Comparison of ENCODE assay signal across 8 mouse cellular contexts in genomic region chr9:31030532-31031413, GRCm38 (mm10). TPM values are rescaled to one million over a fixed set of nuclear protein-coding genes. Genes with fewer than 3 reads are reported as not detected.
DNase-seq lines count a peak whose midpoint lies in the region; ATAC-seq and TF ChIP-seq lines count a peak whose summit lies in the region.

TSS of gene Zbtb44 (plus strand) at chr9:31030644.

- peak within 1 kb of the TSS; percentile 95 for H3K9ac ChIP-seq in embryonic facial prominence, embryonic 12.5 days
- H3K9ac ChIP-seq in kidney, postnatal 0 days (ENCODE audit: low read depth, low read length) = peak within 1 kb of the TSS; percentile 96
- H3K9ac ChIP-seq in liver, postnatal 0 days (replicated peaks) = peak within 1 kb of the TSS; percentile 91

- H3K4me2 ChIP-seq in embryonic facial prominence, embryonic 12.5 days (replicated peaks) = peak within 1 kb of the TSS; percentile 76
- peak within 1 kb of the TSS; percentile 85 for H3K4me2 ChIP-seq in kidney, postnatal 0 days (ENCODE audit: low read length)
- peak within 1 kb of the TSS; percentile 82 for H3K4me2 ChIP-seq in liver, postnatal 0 days (ENCODE audit: low read depth, low read length)

- under 1% methylated on average over 60 of the region's 79 CpGs for WGBS in embryonic facial prominence, embryonic 12.5 days
- WGBS in heart, embryonic 10.5 days = under 1% methylated on average over 69 of the region's 79 CpGs
- 0% methylated on average over 39 of the region's 79 CpGs for whole genome bisulfite sequencing in kidney, postnatal 0 days
- WGBS in liver, postnatal 0 days (ENCODE audit: insufficient replicate concordance) = 1% methylated on average over 51 of the region's 79 CpGs
- under 1% methylated on average over 75 of the region's 79 CpGs for WGBS in olfactory bulb, adult 2 months

- peak; percentile 49 for ATAC-seq in CD4-positive, CD25-positive, alpha-beta regulatory T cell, adult 4 months
- peak; percentile 91 for ATAC-seq in embryonic facial prominence, embryonic 12.5 days (ENCODE audit: insufficient number of reproducible peaks, insufficient read depth, low FRiP score, low TSS enrichment)
- ATAC-seq in kidney, postnatal 0 days (replicated peaks; ENCODE audit: low FRiP score, low read depth) = peak; percentile 92
- ATAC-seq in liver, postnatal 0 days = peak; percentile 87

- peaks cover 13% of the 10 kb centered on the region for H3K4me1 ChIP-seq in embryonic facial prominence, embryonic 12.5 days
- peaks cover 14% of the 10 kb centered on the region for H3K4me1 ChIP-seq in heart, embryonic 10.5 days
- H3K4me1 ChIP-seq in kidney, postnatal 0 days (replicated peaks; ENCODE audit: insufficient read depth, low read length) = peaks cover 13% of the 10 kb centered on the region
- peaks cover 8% of the 10 kb centered on the region for H3K4me1 ChIP-seq in liver, postnatal 0 days (ENCODE audit: insufficient read depth)
- H3K4me1 ChIP-seq in olfactory bulb, adult 2 months (ENCODE audit: control insufficient read depth, insufficient read depth, low read length) = peaks cover 2% of the 10 kb centered on the region

- no peak for TF ChIP-seq EP300 in liver, postnatal 0 days (IDR thresholded peaks at IDR 0.05; ENCODE audit: low read depth)

- TF ChIP-seq CTCF in kidney, postnatal 0 days (IDR thresholded peaks at IDR 0.05; ENCODE audit: low read depth) = no peak
- no peak; the same call in none of the 2 replicates for TF ChIP-seq CTCF in liver, postnatal 0 days (IDR thresholded peaks at IDR 0.05; ENCODE audit: low read depth)
- no peak for TF ChIP-seq CTCF in olfactory bulb, adult 2 months (IDR thresholded peaks at IDR 0.05; ENCODE audit: insufficient read depth, low read depth, low read length)

- H3K36me3 ChIP-seq in embryonic facial prominence, embryonic 12.5 days = 0 out of 2 replicates have a peak, but pooled peaks cover 2% of the 10 kb centered on the region
- H3K36me3 ChIP-seq in heart, embryonic 10.5 days = no peaks in the 10 kb centered on the region
- H3K36me3 ChIP-seq in kidney, postnatal 0 days (ENCODE audit: insufficient read depth, low read length) = no peaks in the 10 kb centered on the region
- H3K36me3 ChIP-seq in liver, postnatal 0 days (replicated peaks; ENCODE audit: insufficient read depth, low read length) = peaks cover 4% of the 10 kb centered on the region; the same call in 1 of the 2 replicates

- no peaks in the 10 kb centered on the region for H3K27me3 ChIP-seq in embryonic facial prominence, embryonic 12.5 days
- no peaks in the 10 kb centered on the region for H3K27me3 ChIP-seq in heart, embryonic 10.5 days (ENCODE audit: insufficient read depth, poor library complexity, severe bottlenecking)
- H3K27me3 ChIP-seq in kidney, postnatal 0 days (ENCODE audit: insufficient read depth, low read length) = no peaks in the 10 kb centered on the region
- H3K27me3 ChIP-seq in liver, postnatal 0 days (ENCODE audit: insufficient read depth, low read length) = no peaks in the 10 kb centered on the region

- peak within 1 kb of the TSS; percentile 98 for H3K27ac ChIP-seq in embryonic facial prominence, embryonic 12.5 days
- peak within 1 kb of the TSS; percentile 100 for H3K27ac ChIP-seq in heart, embryonic 10.5 days
- H3K27ac ChIP-seq in kidney, postnatal 0 days = peak within 1 kb of the TSS; percentile 99
- peak within 1 kb of the TSS; percentile 96 for H3K27ac ChIP-seq in liver, postnatal 0 days (ENCODE audit: low read depth)
- H3K27ac ChIP-seq in olfactory bulb, adult 2 months (ENCODE audit: insufficient read depth, low read depth, low read length) = peak within 1 kb of the TSS; percentile 81

- DNase-seq in adipocyte (ENCODE audit: low spot score) = peak; percentile 46
- peak; percentile 80 for DNase-seq in heart, embryonic 10.5 days (ENCODE audit: low spot score)
- DNase-seq in kidney, postnatal 0 days (ENCODE audit: low spot score) = peak; percentile 29
- no peak for DNase-seq in liver, postnatal 0 days
- DNase-seq in urinary bladder, postnatal 25 days (ENCODE audit: low spot score) = peak; percentile 70

- H3K9me3 ChIP-seq in embryonic facial prominence, embryonic 12.5 days = no peaks in the 10 kb centered on the region
- no peaks in the 10 kb centered on the region for H3K9me3 ChIP-seq in heart, embryonic 10.5 days
- H3K9me3 ChIP-seq in kidney, postnatal 0 days (replicated peaks; ENCODE audit: low read length) = no peaks in the 10 kb centered on the region
- H3K9me3 ChIP-seq in liver, postnatal 0 days (ENCODE audit: low read length) = no peaks in the 10 kb centered on the region

- peak within 1 kb of the TSS; percentile 93 for H3K4me3 ChIP-seq in embryonic facial prominence, embryonic 12.5 days
- peak within 1 kb of the TSS; percentile 98 for H3K4me3 ChIP-seq in heart, embryonic 10.5 days
- peak within 1 kb of the TSS; percentile 93 for H3K4me3 ChIP-seq in kidney, postnatal 0 days (replicated peaks; ENCODE audit: low read depth, low read length)
- H3K4me3 ChIP-seq in liver, postnatal 0 days (ENCODE audit: low read depth, low read length) = peak within 1 kb of the TSS; percentile 80
- H3K4me3 ChIP-seq in olfactory bulb, adult 2 months (ENCODE audit: insufficient read depth, low read depth, low read length) = peak within 1 kb of the TSS; percentile 90

- no peak; the same call in 1 of the 2 replicates for TF ChIP-seq POLR2A in olfactory bulb, adult 2 months (IDR thresholded peaks at IDR 0.05; ENCODE audit: insufficient read depth, low read depth, low read length)

RNA-seq across cellular contexts. Expression of gene Zbtb44, which starts in this region (rescaled TPM):
- polyA plus RNA-seq in CD4-positive, CD25-positive, alpha-beta regulatory T cell, adult 4 months (2017; shearing (Covaris generic)) = 1 to 10 TPM; 6.3 to 6.8 TPM
- 7.7 and 9.7 TPM in 2 replicates for polyA plus RNA-seq in embryonic facial prominence, embryonic 12.5 days (2016; fragmentation: Nextera tagmentation; extraction: Ambion mirVana)
- 4.6 and 6.1 TPM in 2 replicates for polyA plus RNA-seq in heart, embryonic 10.5 days (2016; fragmentation: Nextera tagmentation; extraction: Ambion mirVana)
- 8.3 and 9.8 TPM in 2 replicates for polyA plus RNA-seq in kidney, postnatal 0 days (2015; fragmentation: Nextera tagmentation; extraction: Ambion mirVana)
- 4.9 and 6.7 TPM in 2 replicates for polyA plus RNA-seq in liver, postnatal 0 days (2015; fragmentation: Nextera tagmentation; extraction: Ambion mirVana)
- not detected in 2 replicates for polyA plus RNA-seq in olfactory bulb, adult 2 months (2012; ENCODE audit: insufficient read depth, insufficient read length, low replicate concordance, missing spikeins)
